Mouse (Mus musculus) Muller cell, postnatal 12 days (primary cell): ENCODE measurements around the gene Zfp423.

Source experiments
- DNase-seq: peaks from one replicate; pipeline ENCODE4 v3.0.0-alpha.2; 2015; ENCODE audit errors: inconsistent ontology term

Zfp423 gene

DNA sequence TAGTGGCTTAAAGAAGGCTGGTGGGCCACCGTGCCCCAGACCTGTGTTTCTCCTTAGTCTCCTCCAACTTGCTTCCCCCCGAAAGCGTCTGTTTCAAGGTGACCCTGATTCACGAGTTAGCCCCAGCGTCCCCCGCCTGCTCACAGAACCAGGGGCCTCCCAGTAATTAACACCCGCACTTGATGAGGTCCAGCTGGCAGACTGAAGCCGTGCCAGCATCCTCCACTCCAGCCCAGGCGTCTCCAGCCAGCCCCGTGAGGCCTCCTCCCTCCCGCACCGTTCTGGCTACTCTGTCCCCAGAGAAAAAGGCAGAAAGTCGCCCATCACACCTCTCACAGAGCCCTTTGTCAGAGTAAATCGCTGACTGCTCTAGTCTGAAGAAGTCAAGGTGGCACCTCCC lies 213.3 kb downstream of the Zfp423 start:
- peak; percentile 75 for DNase-seq

- peak; percentile 95 for DNase-seq
Measured at GRCm38 (mm10) chr8:87745125-87745698, 214.2 kb downstream of the Zfp423 start.

- peak; percentile 85 for DNase-seq
Measured at GRCm38 (mm10) chr8:87744556-87744955, 214.8 kb downstream of the Zfp423 start.

GRCm38 (mm10) chr8:87742016-87742415 lies 217.4 kb downstream of the Zfp423 start:
- no peak for DNase-seq

GRCm38 (mm10) chr8:87740946-87741530 lies 218.4 kb downstream of the Zfp423 start:
- DNase-seq = no peak

DNA sequence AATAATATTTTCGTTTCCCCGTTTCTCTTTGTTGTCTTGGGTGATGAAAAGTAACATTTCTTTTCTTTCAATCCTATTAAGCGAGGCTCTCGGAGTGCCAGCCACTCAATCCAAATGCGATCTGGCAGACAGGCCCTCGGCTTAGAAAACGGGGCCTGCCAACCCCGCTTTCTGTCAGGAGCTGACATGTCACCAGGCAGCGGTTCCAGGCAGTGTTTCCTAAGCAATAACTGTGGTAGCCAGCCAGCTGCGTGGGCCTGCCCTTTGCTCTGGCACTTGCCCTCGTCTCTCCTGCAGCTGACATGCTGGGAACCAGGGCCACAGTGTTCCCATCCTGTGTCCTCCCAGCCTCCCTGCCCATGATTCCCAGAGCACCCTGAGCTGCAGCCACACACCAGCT lies 221.5 kb downstream of the Zfp423 start:
- peak; percentile 69 for DNase-seq

DNA sequence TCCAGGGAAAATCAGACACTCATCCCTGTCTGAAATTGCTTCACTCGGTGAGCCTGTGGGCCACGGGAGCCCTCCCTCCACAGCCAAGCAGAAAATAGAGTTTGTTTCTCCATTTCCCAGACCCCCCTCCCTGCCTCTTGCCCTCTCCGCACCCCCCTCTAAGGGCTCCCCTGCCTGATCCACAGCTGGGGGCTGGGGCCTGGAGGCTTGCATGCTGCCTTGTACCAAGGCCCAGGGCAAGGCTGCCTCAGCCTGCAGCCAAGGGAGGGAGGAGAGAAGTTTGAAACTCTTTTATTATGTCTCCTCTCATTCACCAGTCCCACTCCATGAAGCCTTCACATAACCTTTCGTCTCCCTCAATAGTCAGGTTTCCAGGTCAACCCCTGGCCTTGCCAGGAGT lies 224.5 kb downstream of the Zfp423 start:
- DNase-seq = no peak

DNA sequence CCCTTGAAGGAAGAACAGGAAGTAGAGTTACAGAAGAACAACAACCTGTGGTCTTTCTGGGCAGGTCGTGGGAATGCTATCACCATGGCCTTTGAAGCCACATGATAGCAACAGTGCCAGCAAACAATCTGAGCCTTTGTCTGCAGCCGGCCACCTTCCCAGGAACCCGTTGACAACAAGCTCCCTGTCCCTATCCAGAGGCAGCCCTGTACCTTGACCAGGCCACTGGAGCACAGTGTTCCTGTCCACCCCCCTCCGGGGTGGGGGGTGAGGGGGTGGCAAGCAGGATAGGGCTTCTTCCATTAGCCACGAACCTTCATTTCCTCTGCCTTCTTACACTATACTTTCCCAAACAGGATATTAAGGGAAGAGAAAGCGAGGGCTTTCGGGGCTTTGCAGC lies 224.9 kb downstream of the Zfp423 start:
- DNase-seq = no peak

- DNase-seq = no peak
Measured at GRCm38 (mm10) chr8:87731062-87731461, 228.3 kb downstream of the Zfp423 start.

- DNase-seq = no peak
Measured at GRCm38 (mm10) chr8:87723015-87723414, 236.4 kb downstream of the Zfp423 start.

- peak; percentile 81 for DNase-seq
Measured at GRCm38 (mm10) chr8:87719137-87719815, 240.1 kb downstream of the Zfp423 start.

GRCm38 (mm10) chr8:87717445-87717844 lies 241.9 kb downstream of the Zfp423 start:
- DNase-seq = no peak

- DNase-seq = no peak
Measured at GRCm38 (mm10) chr8:87716726-87717248, 242.6 kb downstream of the Zfp423 start.

GRCm38 (mm10) chr8:87715731-87716682 lies 243.4 kb downstream of the Zfp423 start:
- peak; percentile 67 for DNase-seq

DNA sequence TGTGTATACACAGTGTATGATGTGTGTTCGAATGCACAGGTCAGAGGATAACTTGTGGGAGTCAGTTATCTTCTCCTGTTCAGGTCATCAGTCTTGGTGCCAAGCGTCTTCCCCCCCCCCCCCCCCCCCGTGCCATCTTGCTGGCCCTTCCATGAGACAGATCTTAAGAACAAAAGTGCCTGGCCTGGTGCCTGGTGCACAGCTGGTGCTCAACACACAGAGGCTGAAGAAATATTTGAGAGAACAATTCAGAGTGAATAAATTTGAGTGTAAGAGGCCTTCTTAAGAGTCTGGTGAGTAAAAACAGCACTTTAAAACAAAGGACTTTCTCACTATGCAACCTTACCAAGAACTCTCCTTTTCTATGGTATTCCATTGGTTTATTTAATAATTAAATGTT lies 245.4 kb downstream of the Zfp423 start:
- no peak for DNase-seq

DNA sequence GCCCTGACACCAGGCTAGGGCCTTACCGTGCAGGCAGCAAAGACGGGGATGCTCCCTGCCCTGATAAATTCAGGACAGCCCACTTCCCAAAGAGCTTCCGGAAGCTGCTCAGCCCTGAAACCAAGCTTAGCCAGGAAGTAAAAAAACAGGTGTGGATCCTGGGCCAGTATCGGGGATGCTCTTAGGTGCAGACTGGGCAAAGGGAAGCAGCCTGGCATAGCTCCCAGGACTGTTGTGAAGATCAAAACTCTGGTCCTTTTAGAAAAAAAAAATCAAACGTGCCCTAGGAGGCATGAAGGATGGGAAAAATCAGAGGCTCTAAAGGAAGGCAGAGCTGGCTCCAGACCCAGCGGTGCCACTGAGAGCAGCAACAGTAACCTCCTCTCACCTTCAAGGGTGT lies 247.4 kb downstream of the Zfp423 start:
- DNase-seq = no peak

- no peak for DNase-seq
Measured at GRCm38 (mm10) chr8:87708127-87708637, 251.2 kb downstream of the Zfp423 start.

GRCm38 (mm10) chr8:87707176-87707575 lies 252.2 kb downstream of the Zfp423 start:
- DNase-seq = no peak

DNA sequence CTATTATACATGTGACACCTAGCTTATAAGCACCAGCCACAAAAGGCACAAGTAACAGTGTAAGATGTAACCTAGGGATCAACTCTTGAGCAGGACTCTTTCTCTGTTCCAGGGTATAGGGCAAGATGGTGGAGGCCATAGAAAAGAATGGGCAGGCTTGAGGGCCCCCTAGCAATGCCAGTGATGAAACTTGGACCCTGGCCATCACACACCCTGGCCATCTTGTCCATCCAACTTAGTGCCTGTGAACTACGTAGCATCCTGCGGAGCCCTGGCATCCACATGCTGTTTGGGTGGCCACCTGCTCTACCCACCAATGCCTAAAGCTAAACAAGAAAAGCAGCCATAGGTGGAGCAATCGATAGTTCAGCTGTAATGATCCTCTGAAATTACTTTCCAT lies 254.6 kb downstream of the Zfp423 start:
- no peak for DNase-seq

- DNase-seq = peak; percentile 85
Measured at GRCm38 (mm10) chr8:87702790-87703311, 256.5 kb downstream of the Zfp423 start.

DNA sequence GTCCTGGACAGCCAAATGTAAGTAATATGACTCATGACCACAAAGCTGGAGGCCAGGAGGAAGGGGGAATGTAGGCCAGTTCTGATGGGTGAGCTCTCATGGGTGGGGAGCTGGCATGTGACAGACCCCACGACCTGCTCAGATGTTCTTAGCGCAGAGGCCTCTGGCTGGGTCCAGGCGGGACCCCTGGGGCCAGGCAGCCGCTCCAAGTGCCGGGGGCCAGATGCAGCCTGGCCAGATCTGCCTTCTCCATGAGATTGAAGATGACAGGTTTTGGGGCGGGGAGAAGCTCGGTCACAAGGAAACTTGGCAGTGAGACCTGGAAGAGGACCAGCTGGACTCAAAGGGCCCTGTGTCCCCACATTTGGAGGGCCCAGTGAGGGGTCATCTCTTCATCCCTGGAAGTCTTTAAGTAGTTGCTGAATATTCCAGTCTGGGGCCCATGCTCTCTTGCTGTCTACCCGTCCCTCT lies 257.3 kb downstream of the Zfp423 start:
- DNase-seq = peak; percentile 91
